Mouse (Mus musculus) neural tube, embryonic 11.5 days (tissue): ENCODE measurements around the gene Snai1. TPM values are rescaled to one million over a fixed set of nuclear protein-coding genes. Genes with fewer than 3 reads are reported as not detected.

Source experiments
- ATAC-seq: fragments of 200-750 bp; cut with Nextera tagmentation; 2 replicates; pipeline ENCODE4 v1.8.0; 2017; ENCODE audit warnings: moderate number of reproducible peaks, mild to moderate bottlenecking, moderate TSS enrichment, moderate library complexity; ENCODE audit not compliant: insufficient read depth, low FRiP score, low TSS enrichment
- DNase-seq: peaks from one replicate; pipeline ENCODE4 v3.0.0-alpha.2; 2015; ENCODE audit warnings: low spot score
- H3K27ac ChIP-seq: fragments of 300-500 bp; sonication (generic); 2 replicates; pipeline ENCODE4 v1.5.1; 2014; ENCODE audit warnings: low read depth, mild to moderate bottlenecking, low read length
- H3K27me3 ChIP-seq: fragments of 300-500 bp; sonication (generic); 2 replicates; pipeline ENCODE4 v1.6.1; 2014; ENCODE audit warnings: mild to moderate bottlenecking, low read length, mixed read lengths; ENCODE audit not compliant: control insufficient read depth, insufficient read depth
- H3K36me3 ChIP-seq: fragments of 300-500 bp; sonication (generic); 2 replicates; pipeline ENCODE4 v1.6.1; 2014; ENCODE audit warnings: mild to moderate bottlenecking, low read length, moderate library complexity, mixed read lengths; ENCODE audit not compliant: control insufficient read depth, insufficient read depth
- H3K4me1 ChIP-seq: fragments of 300-500 bp; sonication (generic); 2 replicates; pipeline ENCODE4 v1.6.1; 2014; ENCODE audit warnings: low read length, mixed read lengths; ENCODE audit not compliant: control insufficient read depth, insufficient read depth
- H3K4me2 ChIP-seq: fragments of 300-500 bp; sonication (generic); 2 replicates; pipeline ENCODE4 v1.6.1; 2014; ENCODE audit warnings: low read depth, mild to moderate bottlenecking, moderate library complexity
- H3K4me3 ChIP-seq: fragments of 300-500 bp; sonication (generic); 2 replicates; pipeline ENCODE4 v1.5.1; 2014; ENCODE audit warnings: low read depth, low read length
- H3K9ac ChIP-seq: fragments of 300-500 bp; sonication (generic); 2 replicates; pipeline ENCODE4 v1.6.1; 2014; ENCODE audit warnings: mild to moderate bottlenecking, low read length
- H3K9me3 ChIP-seq: fragments of 300-500 bp; sonication (generic); 2 replicates; pipeline ENCODE4 v1.6.1; 2016; ENCODE audit warnings: low read length; ENCODE audit not compliant: control insufficient read depth
- WGBS: fragments of 180-500 bp; shearing (Covaris S2); extraction: QIAGEN DNeasy Blood & Tissue Kit; methylation state at CpG from one replicate; pipeline ENCODE4 v1.1.7; 2014; 5-methylcytosine and 5-hydroxymethylcytosine counted together
- polyA plus RNA-seq: library from polyadenylated mRNA; unstranded; fragments of >200 nt; fragmentation: Nextera tagmentation; extraction: Ambion mirVana; gene quantifications from 2 replicates; pipeline ENCODE4 v1.2.1, GENCODE M21; 2014

Gene Snai1
- polyA plus RNA-seq, 1 experiment from 2014 or later: 32.3 TPM

- H3K9ac ChIP-seq: 0 out of 2 replicates have a peak overlapping the region, but pooled peaks have one; percentile 7
- H3K4me1 ChIP-seq: peaks cover 42% of the 10 kb centered on the region
- H3K27me3 ChIP-seq: peaks cover 7% of the 10 kb centered on the region
- 13% methylated on average over 16 of the region's 16 CpGs for WGBS
- no peaks in the 10 kb centered on the region; the same call in 1 of the 2 replicates for H3K36me3 ChIP-seq
- H3K4me2 ChIP-seq: no peak overlapping the region; the same call in 1 of the 2 replicates
- H3K9me3 ChIP-seq: no peaks in the 10 kb centered on the region
- DNase-seq: peak; percentile 66
- peak overlapping the region; percentile 75 for H3K27ac ChIP-seq
- H3K4me3 ChIP-seq: no peak overlapping the region
- no peak for ATAC-seq
Measured at GRCm38 (mm10) chr2:167543121-167544003, 5.4 kb downstream of the Snai1 start.

GRCm38 (mm10) chr2:167544004-167544356 lies 6.0 kb downstream of the Snai1 start:
- DNase-seq (no peak), ATAC-seq (no peak)
- Histone ChIP-seq H3K27me3 (peaks cover under 1% of the 10 kb centered on the region), H3K27ac (peak overlapping the region; percentile 75), H3K9ac (0 out of 2 replicates have a peak overlapping the region, but pooled peaks have one; percentile 7), H3K9me3 (no peaks in the 10 kb centered on the region), H3K4me2 (no peak overlapping the region), H3K36me3 (no peaks in the 10 kb centered on the region; the same call in 1 of the 2 replicates), H3K4me3 (no peak overlapping the region), H3K4me1 (peaks cover 39% of the 10 kb centered on the region)
- 7% methylated on average over 4 of the region's 4 CpGs for WGBS

GRCm38 (mm10) chr2:167544456-167544855 lies 6.5 kb downstream of the Snai1 start:
- H3K4me2 ChIP-seq: no peak overlapping the region
- H3K9me3 ChIP-seq: no peaks in the 10 kb centered on the region
- no peak for ATAC-seq
- peaks cover 38% of the 10 kb centered on the region for H3K4me1 ChIP-seq
- H3K27ac ChIP-seq: peak overlapping the region; percentile 75; the same call in 1 of the 2 replicates
- H3K9ac ChIP-seq: no peak overlapping the region
- H3K36me3 ChIP-seq: no peaks in the 10 kb centered on the region; the same call in 1 of the 2 replicates
- H3K27me3 ChIP-seq: no peaks in the 10 kb centered on the region; the same call in none of the 2 replicates
- no peak for DNase-seq
- 48% methylated on average over 5 of the region's 5 CpGs for WGBS
- H3K4me3 ChIP-seq: no peak overlapping the region

GRCm38 (mm10) chr2:167546447-167547195 lies 8.6 kb downstream of the Snai1 start:
- no peaks in the 10 kb centered on the region; the same call in 1 of the 2 replicates for H3K36me3 ChIP-seq
- no peak overlapping the region for H3K9ac ChIP-seq
- no peak overlapping the region for H3K4me2 ChIP-seq
- no peak for ATAC-seq
- H3K27me3 ChIP-seq: no peaks in the 10 kb centered on the region
- H3K27ac ChIP-seq: no peak overlapping the region
- H3K9me3 ChIP-seq: no peaks in the 10 kb centered on the region
- 77% methylated on average over 18 of the region's 18 CpGs for WGBS
- H3K4me1 ChIP-seq: peaks cover 20% of the 10 kb centered on the region
- H3K4me3 ChIP-seq: no peak overlapping the region
- no peak for DNase-seq

- H3K4me3 ChIP-seq: no peak overlapping the region
- H3K9ac ChIP-seq: no peak overlapping the region
- 82% methylated on average over 8 of the region's 8 CpGs for WGBS
- no peak overlapping the region for H3K27ac ChIP-seq
- no peaks in the 10 kb centered on the region for H3K9me3 ChIP-seq
- H3K36me3 ChIP-seq: no peaks in the 10 kb centered on the region; the same call in 1 of the 2 replicates
- H3K4me2 ChIP-seq: no peak overlapping the region
- peaks cover 14% of the 10 kb centered on the region for H3K4me1 ChIP-seq
- ATAC-seq: no peak
- DNase-seq: no peak
- H3K27me3 ChIP-seq: no peaks in the 10 kb centered on the region
Measured at GRCm38 (mm10) chr2:167547444-167547843, 9.4 kb downstream of the Snai1 start.

- no peaks in the 10 kb centered on the region for H3K9me3 ChIP-seq
- H3K27ac ChIP-seq: no peak overlapping the region
- H3K4me2 ChIP-seq: no peak overlapping the region
- H3K9ac ChIP-seq: no peak overlapping the region
- H3K4me3 ChIP-seq: no peak overlapping the region
- ATAC-seq (no peak), DNase-seq (no peak)
- no peaks in the 10 kb centered on the region for H3K36me3 ChIP-seq
- peaks cover 6% of the 10 kb centered on the region for H3K4me1 ChIP-seq
- H3K27me3 ChIP-seq: no peaks in the 10 kb centered on the region
- WGBS: 81% methylated on average over 7 of the region's 7 CpGs
Measured at GRCm38 (mm10) chr2:167548961-167549360, 11.0 kb downstream of the Snai1 start.

GRCm38 (mm10) chr2:167550341-167550854 lies 12.4 kb downstream of the Snai1 start:
- ATAC-seq: no peak
- WGBS: 72% methylated on average over 8 of the region's 8 CpGs

GRCm38 (mm10) chr2:167551342-167551920 lies 13.4 kb downstream of the Snai1 start:
- no peak for DNase-seq

More at GRCm38 (mm10) chr2:167550341-167550854, 12.4 kb downstream of the Snai1 start:
- Histone ChIP-seq H3K36me3 (no peaks in the 10 kb centered on the region), H3K4me2 (no peak overlapping the region), H3K4me3 (no peak overlapping the region), H3K9ac (no peak overlapping the region), H3K27me3 (no peaks in the 10 kb centered on the region), H3K9me3 (no peaks in the 10 kb centered on the region), H3K4me1 (peaks cover 4% of the 10 kb centered on the region; the same call in 1 of the 2 replicates), H3K27ac (no peak overlapping the region)
- no peak for DNase-seq

More at GRCm38 (mm10) chr2:167551342-167551920, 13.4 kb downstream of the Snai1 start:
- Histone ChIP-seq H3K4me1 (peaks cover 4% of the 10 kb centered on the region; the same call in 1 of the 2 replicates), H3K9me3 (no peaks in the 10 kb centered on the region), H3K4me2 (no peak overlapping the region), H3K27me3 (no peaks in the 10 kb centered on the region), H3K27ac (no peak overlapping the region), H3K9ac (no peak overlapping the region), H3K4me3 (no peak overlapping the region), H3K36me3 (no peaks in the 10 kb centered on the region)
- no peak for ATAC-seq
- WGBS: 83% methylated on average over 8 of the region's 8 CpGs
